Mouse (Mus musculus): Measurements from ENCODE around the gene Ptbp1. TPM values are rescaled to one million over a fixed set of nuclear protein-coding genes. Genes with fewer than 3 reads are reported as not detected.
A peak's percentile ranks its signal among the peaks of the same experiment; 100 is the strongest.

Gene Ptbp1
- polyA plus RNA-seq, 1 experiment from 2014 or later, result 366 TPM

- no peak overlapping the region for H3K4me2 ChIP-seq
- no peak overlapping the region for H3K27ac ChIP-seq (ENCODE audit: low read depth)
- WGBS, result 57% methylated on average over 7 of the region's 7 CpGs
- H3K4me3 ChIP-seq (ENCODE audit: low read depth, low read length), result no peak overlapping the region
- TF ChIP-seq CTCF (IDR thresholded peaks at IDR 0.05; ENCODE audit: low read depth), result no peak
- H3K9ac ChIP-seq, result no peak overlapping the region; the same call in 1 of the 2 replicates
- no peaks in the 10 kb centered on the region for H3K9me3 ChIP-seq (ENCODE audit: low read depth, low read length)
- H3K36me3 ChIP-seq (ENCODE audit: insufficient read depth), result no peaks in the 10 kb centered on the region
- DNase-seq (no peak), ATAC-seq (ENCODE audit: insufficient read depth) (no peak)
- no peaks in the 10 kb centered on the region for H3K27me3 ChIP-seq (ENCODE audit: insufficient read depth, low read length)
- H3K4me1 ChIP-seq (ENCODE audit: insufficient read depth), result no peaks in the 10 kb centered on the region
Observed at GRCm38 (mm10) chr10:79832026-79832785, 22.0 kb upstream of the Ptbp1 start.

DNA sequence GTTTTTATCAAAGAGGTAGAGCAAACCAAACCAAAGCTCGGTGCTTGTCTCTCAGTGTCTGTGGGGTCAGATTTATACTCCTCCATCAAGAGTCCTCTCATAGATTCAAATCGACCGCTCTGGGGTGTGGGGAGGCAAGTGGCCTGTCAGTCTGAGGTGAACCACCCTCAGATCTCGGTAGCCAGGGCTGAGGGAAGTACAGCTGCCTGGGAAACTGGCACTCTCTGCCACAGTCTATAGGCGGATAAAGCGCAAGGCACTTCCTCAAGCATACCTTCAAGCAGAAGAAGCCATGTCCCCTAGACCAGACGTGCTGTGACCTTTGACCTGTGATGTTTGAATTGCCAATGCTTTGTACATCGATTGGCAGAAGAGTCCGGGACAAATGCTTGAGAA lies 21.4 kb upstream of the Ptbp1 start:
- DNase-seq (no peak), ATAC-seq (ENCODE audit: insufficient read depth) (no peak)
- no peaks in the 10 kb centered on the region for H3K4me1 ChIP-seq (ENCODE audit: insufficient read depth)
- WGBS, result 65% methylated on average over 9 of the region's 9 CpGs
- H3K9ac ChIP-seq, result no peak overlapping the region
- H3K27ac ChIP-seq (ENCODE audit: low read depth), result no peak overlapping the region
- no peaks in the 10 kb centered on the region for H3K36me3 ChIP-seq (ENCODE audit: insufficient read depth)
- H3K4me3 ChIP-seq (ENCODE audit: low read depth, low read length), result no peak overlapping the region
- no peaks in the 10 kb centered on the region for H3K27me3 ChIP-seq (ENCODE audit: insufficient read depth, low read length)
- H3K4me2 ChIP-seq, result no peak overlapping the region
- no peaks in the 10 kb centered on the region for H3K9me3 ChIP-seq (ENCODE audit: low read depth, low read length)
- no peak for TF ChIP-seq CTCF (IDR thresholded peaks at IDR 0.05; ENCODE audit: low read depth)

GRCm38 (mm10) chr10:79834769-79835398 lies 19.3 kb upstream of the Ptbp1 start:
- no peaks in the 10 kb centered on the region for H3K4me1 ChIP-seq (ENCODE audit: insufficient read depth)
- peak; percentile 98 for TF ChIP-seq CTCF (IDR thresholded peaks at IDR 0.05; ENCODE audit: low read depth)
- no peak overlapping the region for H3K4me2 ChIP-seq
- no peaks in the 10 kb centered on the region for H3K36me3 ChIP-seq (ENCODE audit: insufficient read depth)
- H3K27me3 ChIP-seq (ENCODE audit: insufficient read depth, low read length), result no peaks in the 10 kb centered on the region
- H3K9ac ChIP-seq, result no peak overlapping the region; the same call in 1 of the 2 replicates
- no peak overlapping the region for H3K4me3 ChIP-seq (ENCODE audit: low read depth, low read length)
- H3K27ac ChIP-seq (ENCODE audit: low read depth), result no peak overlapping the region
- peak; percentile 92 for DNase-seq
- H3K9me3 ChIP-seq (ENCODE audit: low read depth, low read length), result no peaks in the 10 kb centered on the region
- WGBS, result 20% methylated on average over 9 of the region's 9 CpGs
- peak; percentile 60 for ATAC-seq (ENCODE audit: insufficient read depth)

GRCm38 (mm10) chr10:79836918-79837317 lies 17.3 kb upstream of the Ptbp1 start:
- Histone ChIP-seq H3K27ac (ENCODE audit: low read depth) (no peak overlapping the region), H3K4me1 (ENCODE audit: insufficient read depth) (no peaks in the 10 kb centered on the region), H3K9me3 (ENCODE audit: low read depth, low read length) (no peaks in the 10 kb centered on the region), H3K4me3 (ENCODE audit: low read depth, low read length) (no peak overlapping the region), H3K9ac (no peak overlapping the region), H3K4me2 (no peak overlapping the region), H3K27me3 (ENCODE audit: insufficient read depth, low read length) (no peaks in the 10 kb centered on the region), H3K36me3 (ENCODE audit: insufficient read depth) (no peaks in the 10 kb centered on the region)
- no peak for ATAC-seq (ENCODE audit: insufficient read depth)
- DNase-seq, result no peak
- 92% methylated on average over 3 of the region's 3 CpGs for WGBS
- peak; percentile 42 for TF ChIP-seq CTCF (IDR thresholded peaks at IDR 0.05; ENCODE audit: low read depth)

GRCm38 (mm10) chr10:79838151-79838550 lies 16.1 kb upstream of the Ptbp1 start:
- Histone ChIP-seq H3K27me3 (ENCODE audit: insufficient read depth, low read length) (no peaks in the 10 kb centered on the region), H3K36me3 (ENCODE audit: insufficient read depth) (no peaks in the 10 kb centered on the region), H3K27ac (ENCODE audit: low read depth) (no peak overlapping the region), H3K4me3 (ENCODE audit: low read depth, low read length) (no peak overlapping the region), H3K9me3 (ENCODE audit: low read depth, low read length) (no peaks in the 10 kb centered on the region), H3K9ac (no peak overlapping the region), H3K4me1 (ENCODE audit: insufficient read depth) (peaks cover 5% of the 10 kb centered on the region; the same call in 1 of the 2 replicates), H3K4me2 (no peak overlapping the region)
- TF ChIP-seq CTCF (IDR thresholded peaks at IDR 0.05; ENCODE audit: low read depth), result no peak
- 48% methylated on average over 2 of the region's 2 CpGs for WGBS
- DNase-seq (no peak), ATAC-seq (ENCODE audit: insufficient read depth) (no peak)

DNA sequence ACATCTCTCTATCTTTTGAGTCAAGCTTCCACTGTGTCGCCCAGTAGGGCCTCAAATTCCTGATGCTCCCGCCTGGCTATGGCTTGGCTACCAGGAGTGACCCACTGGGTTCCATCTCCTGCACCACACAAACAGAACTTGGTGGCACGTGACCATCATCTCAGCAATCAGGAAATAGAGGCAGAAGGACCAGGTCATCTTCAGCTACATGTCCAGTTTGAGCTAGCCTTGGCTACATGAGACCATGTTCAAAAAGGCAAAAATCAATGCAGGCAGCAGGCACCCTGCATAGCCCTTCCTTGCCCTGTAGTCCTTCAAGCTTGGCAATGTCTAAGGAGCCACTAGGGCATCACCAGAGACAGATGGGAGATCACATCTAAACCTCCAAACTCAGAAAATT lies 14.1 kb upstream of the Ptbp1 start:
- H3K9me3 ChIP-seq (ENCODE audit: low read depth, low read length), result no peaks in the 10 kb centered on the region
- 84% methylated on average over 3 of the region's 3 CpGs for WGBS
- H3K27me3 ChIP-seq (ENCODE audit: insufficient read depth, low read length), result no peaks in the 10 kb centered on the region
- DNase-seq (no peak), ATAC-seq (ENCODE audit: insufficient read depth) (0 out of 2 replicates have a peak, but pooled peaks have one; percentile 5)
- H3K4me2 ChIP-seq, result peak overlapping the region; percentile 80
- no peak overlapping the region for H3K4me3 ChIP-seq (ENCODE audit: low read depth, low read length)
- TF ChIP-seq CTCF (IDR thresholded peaks at IDR 0.05; ENCODE audit: low read depth), result no peak
- H3K4me1 ChIP-seq (ENCODE audit: insufficient read depth), result peaks cover 9% of the 10 kb centered on the region; the same call in 1 of the 2 replicates
- no peak overlapping the region for H3K9ac ChIP-seq
- H3K27ac ChIP-seq (ENCODE audit: low read depth), result peak overlapping the region; percentile 94
- no peaks in the 10 kb centered on the region for H3K36me3 ChIP-seq (ENCODE audit: insufficient read depth)
